Mouse (Mus musculus): ENCODE data around the gene Dnmt1.

The Dnmt1 gene

GRCm38 (mm10) chr9:20916160-20916559 is 43.5 kb downstream of the Dnmt1 start:
- peak; percentile 54 for DNase-seq

GRCm38 (mm10) chr9:20909948-20910347 is 49.7 kb downstream of the Dnmt1 start:
- DNase-seq: no peak

- peak; percentile 34 for DNase-seq
These were observed 57.6 kb downstream of the Dnmt1 start for GRCm38 (mm10) chr9:20902174-20902491.

GRCm38 (mm10) chr9:20901466-20902173 is 58.1 kb downstream of the Dnmt1 start:
- DNase-seq: peak; percentile 78

GRCm38 (mm10) chr9:20898511-20899073 is 61.1 kb downstream of the Dnmt1 start, which contains the start of gene Eif3g:
Eif3g (minus strand) TSS chr9:20898623.
- DNase-seq: peak; percentile 89

GRCm38 (mm10) chr9:20897736-20898510 is 61.8 kb downstream of the Dnmt1 start:
- DNase-seq: no peak

- DNase-seq: no peak
These were observed 64.3 kb downstream of the Dnmt1 start for GRCm38 (mm10) chr9:20895382-20895781.

- no peak for DNase-seq
These were observed 65.1 kb downstream of the Dnmt1 start for GRCm38 (mm10) chr9:20894629-20895028.

GRCm38 (mm10) chr9:20893590-20894343 is 65.9 kb downstream of the Dnmt1 start:
- no peak for DNase-seq

- DNase-seq: no peak
These were observed 66.6 kb downstream of the Dnmt1 start for GRCm38 (mm10) chr9:20893069-20893468.

GRCm38 (mm10) chr9:20892104-20892653 is 67.5 kb downstream of the Dnmt1 start:
- no peak for DNase-seq

GRCm38 (mm10) chr9:20891339-20892103 is 68.2 kb downstream of the Dnmt1 start:
- no peak for DNase-seq

- no peak for DNase-seq
These were observed 69.3 kb downstream of the Dnmt1 start for GRCm38 (mm10) chr9:20890411-20890810.

- no peak for DNase-seq
These were observed 70.2 kb downstream of the Dnmt1 start for GRCm38 (mm10) chr9:20889185-20890141.

- no peak for DNase-seq
These were observed 71.3 kb downstream of the Dnmt1 start for GRCm38 (mm10) chr9:20888386-20888765.

- DNase-seq: peak; percentile 96
These were observed 71.8 kb downstream of the Dnmt1 start, which contains the start of gene Ppan for GRCm38 (mm10) chr9:20887704-20888385. Ppan (plus strand) TSS chr9:20888175.

- no peak for DNase-seq
These were observed 72.5 kb downstream of the Dnmt1 start for GRCm38 (mm10) chr9:20887191-20887590.

- no peak for DNase-seq
These were observed 73.1 kb downstream of the Dnmt1 start for GRCm38 (mm10) chr9:20886563-20886962.

- DNase-seq: no peak
These were observed 80.4 kb downstream of the Dnmt1 start, which contains the start of gene Angptl6 for GRCm38 (mm10) chr9:20879097-20879792. Angptl6 (minus strand) TSS chr9:20879727.

GRCm38 (mm10) chr9:20878710-20879065 is 81.0 kb downstream of the Dnmt1 start:
- DNase-seq: peak; percentile 54

Measured in lung, postnatal 10 days (tissue).